Mouse (Mus musculus): ENCODE measurements around the gene Tagln2. TPM values are rescaled to one million over a fixed set of nuclear protein-coding genes. Genes with fewer than 3 reads are reported as not detected.

Gene Tagln2
- polyA plus RNA-seq, 1 experiment = 13.0 TPM

- no peak overlapping the region for H3K27ac ChIP-seq (ENCODE audit: insufficient read depth, low read length)
- no peak for DNase-seq
- no peaks in the 10 kb centered on the region for H3K27me3 ChIP-seq (ENCODE audit: control insufficient read depth, insufficient read depth, low read length)
- H3K4me3 ChIP-seq (replicated peaks; ENCODE audit: insufficient read depth, low read depth, low read length) = no peak overlapping the region
- TF ChIP-seq CTCF (IDR thresholded peaks at IDR 0.05; ENCODE audit: borderline replicate concordance, insufficient read depth, low read depth, low read length) = no peak
- TF ChIP-seq POLR2A (IDR thresholded peaks at IDR 0.05; ENCODE audit: borderline replicate concordance, insufficient read depth, low read length) = no peak
- H3K4me1 ChIP-seq (ENCODE audit: control insufficient read depth, insufficient read depth, low read length) = no peaks in the 10 kb centered on the region
- WGBS = 88% methylated on average over 3 of the region's 3 CpGs
Observed at GRCm38 (mm10) chr1:172457196-172457595, 42.7 kb upstream of the Tagln2 start.

GRCm38 (mm10) chr1:172458041-172458440, 41.8 kb upstream of the Tagln2 start:
- H3K4me1 ChIP-seq (ENCODE audit: control insufficient read depth, insufficient read depth, low read length) = no peaks in the 10 kb centered on the region
- no peaks in the 10 kb centered on the region for H3K27me3 ChIP-seq (ENCODE audit: control insufficient read depth, insufficient read depth, low read length)
- DNase-seq = no peak
- WGBS = 82% methylated on average over 3 of the region's 3 CpGs
- no peak for TF ChIP-seq CTCF (IDR thresholded peaks at IDR 0.05; ENCODE audit: borderline replicate concordance, insufficient read depth, low read depth, low read length)
- TF ChIP-seq POLR2A (IDR thresholded peaks at IDR 0.05; ENCODE audit: borderline replicate concordance, insufficient read depth, low read length) = no peak
- no peak overlapping the region for H3K4me3 ChIP-seq (replicated peaks; ENCODE audit: insufficient read depth, low read depth, low read length)
- H3K27ac ChIP-seq (ENCODE audit: insufficient read depth, low read length) = no peak overlapping the region

GRCm38 (mm10) chr1:172461602-172462001, 38.2 kb upstream of the Tagln2 start:
- H3K27ac ChIP-seq (ENCODE audit: insufficient read depth, low read length) = no peak overlapping the region
- H3K4me3 ChIP-seq (replicated peaks; ENCODE audit: insufficient read depth, low read depth, low read length) = no peak overlapping the region
- H3K4me1 ChIP-seq (ENCODE audit: control insufficient read depth, insufficient read depth, low read length) = no peaks in the 10 kb centered on the region
- DNase-seq = no peak
- 71% methylated on average over 2 of the region's 2 CpGs for WGBS
- no peaks in the 10 kb centered on the region; the same call in 1 of the 2 replicates for H3K27me3 ChIP-seq (ENCODE audit: control insufficient read depth, insufficient read depth, low read length)
- no peak for TF ChIP-seq CTCF (IDR thresholded peaks at IDR 0.05; ENCODE audit: borderline replicate concordance, insufficient read depth, low read depth, low read length)
- TF ChIP-seq POLR2A (IDR thresholded peaks at IDR 0.05; ENCODE audit: borderline replicate concordance, insufficient read depth, low read length) = no peak

- Histone ChIP-seq H3K27ac (ENCODE audit: insufficient read depth, low read length) (no peak overlapping the region), H3K4me3 (replicated peaks; ENCODE audit: insufficient read depth, low read depth, low read length) (no peak overlapping the region), H3K27me3 (ENCODE audit: control insufficient read depth, insufficient read depth, low read length) (no peaks in the 10 kb centered on the region; the same call in 1 of the 2 replicates), H3K4me1 (ENCODE audit: control insufficient read depth, insufficient read depth, low read length) (no peaks in the 10 kb centered on the region)
- WGBS = 86% methylated on average over 3 of the region's 3 CpGs
- no peak for TF ChIP-seq CTCF (IDR thresholded peaks at IDR 0.05; ENCODE audit: borderline replicate concordance, insufficient read depth, low read depth, low read length)
- no peak for TF ChIP-seq POLR2A (IDR thresholded peaks at IDR 0.05; ENCODE audit: borderline replicate concordance, insufficient read depth, low read length)
- no peak for DNase-seq
Observed at GRCm38 (mm10) chr1:172462534-172462933, 37.3 kb upstream of the Tagln2 start.

GRCm38 (mm10) chr1:172463387-172464333, 36.2 kb upstream of the Tagln2 start:
- no peak for DNase-seq
- H3K27me3 ChIP-seq (ENCODE audit: control insufficient read depth, insufficient read depth, low read length) = no peaks in the 10 kb centered on the region; the same call in 1 of the 2 replicates
- H3K27ac ChIP-seq (ENCODE audit: insufficient read depth, low read length) = no peak overlapping the region
- whole genome bisulfite sequencing = 88% methylated on average over 16 of the region's 16 CpGs
- no peaks in the 10 kb centered on the region for H3K4me1 ChIP-seq (ENCODE audit: control insufficient read depth, insufficient read depth, low read length)
- H3K4me3 ChIP-seq (replicated peaks; ENCODE audit: insufficient read depth, low read depth, low read length) = no peak overlapping the region
- no peak for TF ChIP-seq CTCF (IDR thresholded peaks at IDR 0.05; ENCODE audit: borderline replicate concordance, insufficient read depth, low read depth, low read length)
- no peak for TF ChIP-seq POLR2A (IDR thresholded peaks at IDR 0.05; ENCODE audit: borderline replicate concordance, insufficient read depth, low read length)

- TF ChIP-seq CTCF (IDR thresholded peaks at IDR 0.05; ENCODE audit: borderline replicate concordance, insufficient read depth, low read depth, low read length) (no peak), POLR2A (IDR thresholded peaks at IDR 0.05; ENCODE audit: borderline replicate concordance, insufficient read depth, low read length) (no peak)
- no peaks in the 10 kb centered on the region for H3K4me1 ChIP-seq (ENCODE audit: control insufficient read depth, insufficient read depth, low read length)
- 74% methylated on average over 11 of the region's 11 CpGs for WGBS
- no peak overlapping the region for H3K27ac ChIP-seq (ENCODE audit: insufficient read depth, low read length)
- no peaks in the 10 kb centered on the region; the same call in 1 of the 2 replicates for H3K27me3 ChIP-seq (ENCODE audit: control insufficient read depth, insufficient read depth, low read length)
- no peak overlapping the region for H3K4me3 ChIP-seq (replicated peaks; ENCODE audit: insufficient read depth, low read depth, low read length)
- DNase-seq = no peak
Observed at GRCm38 (mm10) chr1:172468301-172468877, 31.5 kb upstream of the Tagln2 start.

- Histone ChIP-seq H3K4me1 (ENCODE audit: control insufficient read depth, insufficient read depth, low read length) (no peaks in the 10 kb centered on the region), H3K4me3 (replicated peaks; ENCODE audit: insufficient read depth, low read depth, low read length) (no peak overlapping the region), H3K27ac (ENCODE audit: insufficient read depth, low read length) (no peak overlapping the region), H3K27me3 (ENCODE audit: control insufficient read depth, insufficient read depth, low read length) (no peaks in the 10 kb centered on the region)
- 51% methylated on average over 5 of the region's 5 CpGs for WGBS
- no peak for TF ChIP-seq CTCF (IDR thresholded peaks at IDR 0.05; ENCODE audit: borderline replicate concordance, insufficient read depth, low read depth, low read length)
- TF ChIP-seq POLR2A (IDR thresholded peaks at IDR 0.05; ENCODE audit: borderline replicate concordance, insufficient read depth, low read length) = no peak
- no peak for DNase-seq
Observed at GRCm38 (mm10) chr1:172469373-172469772, 30.5 kb upstream of the Tagln2 start.

Measured in cerebellum, adult 2 months (tissue).